Mouse (Mus musculus) CH12.LX (cell line): Measurements from ENCODE around the gene Rexo2. TPM values are rescaled to one million over a fixed set of nuclear protein-coding genes. Genes with fewer than 3 reads are reported as not detected.

ENCODE experiments used
- DNase-seq: peaks from one replicate; pipeline ENCODE4 v3.0.0-alpha.2; 2013; ENCODE audit errors: extremely low read depth
- H3K27ac ChIP-seq: 2 replicates; pipeline ENCODE4 v1.5.1; 2012; ENCODE audit warnings: low read depth, mild to moderate bottlenecking, control low read depth, moderate library complexity; ENCODE audit not compliant: insufficient read depth
- H3K27me3 ChIP-seq: replicated peaks from 2 replicates; pipeline ENCODE3; 2012; ENCODE audit warnings: inconsistent platforms
- H3K36me3 ChIP-seq, 2 experiments: replicated peaks in 1 of 2; 2 replicates each; pipeline versions ENCODE3 to v1.6.1; 2012; ENCODE audit warnings: inconsistent platforms in 1 of 2, low read length in 1 of 2, mild to moderate bottlenecking in 1 of 2, mixed read lengths in 1 of 2, moderate library complexity in 1 of 2; ENCODE audit not compliant: control insufficient read depth in 1 of 2, insufficient read depth in 1 of 2
- H3K4me1 ChIP-seq, 2 experiments: 2 replicates each; pipeline ENCODE4 v1.6.1; 2012; ENCODE audit warnings: inconsistent platforms in 1 of 2, moderate library complexity in 1 of 2; ENCODE audit not compliant: insufficient read depth in 2 of 2, control insufficient read depth in 1 of 2
- H3K4me2 ChIP-seq: 2 replicates; pipeline ENCODE4 v1.6.1; 2012; ENCODE audit warnings: low read depth, mild to moderate bottlenecking, control low read depth; ENCODE audit not compliant: poor library complexity, insufficient read depth, severe bottlenecking
- H3K4me3 ChIP-seq, 3 experiments: fragments of 150-350 bp in 1 of 3; sonication (generic) in 1 of 3; replicated peaks in 1 of 3; 2 replicates each; pipeline versions ENCODE3 to v1.5.1; 2011 to 2012; ENCODE audit warnings: low read depth in 2 of 3, low read length in 2 of 3, mild to moderate bottlenecking in 2 of 3, moderate library complexity in 2 of 3, control low read depth in 1 of 3, improper control_type of control experiment in 1 of 3, inconsistent platforms in 1 of 3, mixed read lengths in 1 of 3; ENCODE audit not compliant: poor library complexity in 1 of 3
- H3K79me2 ChIP-seq: replicated peaks from 2 replicates; pipeline ENCODE4 v1.6.1; 2012; ENCODE audit warnings: mild to moderate bottlenecking, moderate library complexity; ENCODE audit not compliant: control insufficient read depth, poor library complexity, insufficient read depth, severe bottlenecking; ENCODE audit errors: extremely low read depth
- H3K9ac ChIP-seq: 2 replicates; pipeline ENCODE4 v1.6.1; 2012; ENCODE audit warnings: low read depth, mild to moderate bottlenecking, control low read depth, moderate library complexity; ENCODE audit not compliant: insufficient read depth
- H3K9me3 ChIP-seq: replicated peaks from 2 replicates; pipeline ENCODE3; 2012; ENCODE audit warnings: low read length, inconsistent platforms, mixed read lengths
- BHLHE40 ChIP-seq: IDR thresholded peaks from 2 replicates; pipeline ENCODE4 v1.6.1; 2011; ENCODE audit warnings: mild to moderate bottlenecking, low read depth, low read length, improper control_type of control experiment
- CHD2 ChIP-seq: IDR thresholded peaks from 2 replicates; pipeline ENCODE4 v1.6.1; 2011; ENCODE audit warnings: low read length, improper control_type of control experiment
- CTCF ChIP-seq, 2 experiments: IDR thresholded peaks in 1 of 2; conservative IDR thresholded peaks in 1 of 2; 2 replicates each; pipeline ENCODE4 v1.5.1; 2011 to 2012; ENCODE audit warnings: low read depth in 2 of 2, low read length in 2 of 2, improper control_type of control experiment in 1 of 2, inconsistent platforms in 1 of 2, mild to moderate bottlenecking in 1 of 2, moderate library complexity in 1 of 2
- E2F4 ChIP-seq: IDR thresholded peaks from 2 replicates; pipeline ENCODE4 v1.6.1; 2011; ENCODE audit warnings: low read depth, low read length, improper control_type of control experiment; ENCODE audit not compliant: insufficient replicate concordance
- EP300 ChIP-seq: IDR thresholded peaks from 2 replicates; pipeline ENCODE4 v1.6.1; 2011; ENCODE audit warnings: low read length, improper control_type of control experiment
- ETS1 ChIP-seq: conservative IDR thresholded peaks from 2 replicates; pipeline ENCODE4 v1.6.1; 2012; ENCODE audit warnings: low read depth, mild to moderate bottlenecking, inconsistent platforms, low read length, improper control_type of control experiment, moderate library complexity
- HCFC1 ChIP-seq: IDR thresholded peaks from 2 replicates; pipeline ENCODE4 v1.6.1; 2012; ENCODE audit warnings: low read depth, mild to moderate bottlenecking, inconsistent platforms, low read length, improper control_type of control experiment
- IRF4 ChIP-seq: IDR thresholded peaks from 2 replicates; pipeline ENCODE4 v1.6.1; 2014; ENCODE audit warnings: low read depth, mild to moderate bottlenecking, inconsistent platforms, low read length, improper control_type of control experiment
- KAT2A ChIP-seq: IDR thresholded peaks from 2 replicates; pipeline ENCODE4 v1.6.1; 2012; ENCODE audit warnings: low read length, improper control_type of control experiment, inconsistent platforms; ENCODE audit not compliant: insufficient replicate concordance
- MAFK ChIP-seq: IDR thresholded peaks from 2 replicates; pipeline ENCODE4 v1.6.1; 2011; ENCODE audit warnings: low read length, improper control_type of control experiment; ENCODE audit not compliant: insufficient replicate concordance
- MXI1 ChIP-seq: IDR thresholded peaks from 2 replicates; pipeline ENCODE4 v1.6.1; 2011; ENCODE audit warnings: mild to moderate bottlenecking, low read depth, low read length, improper control_type of control experiment
- NRF1 ChIP-seq: IDR thresholded peaks from 2 replicates; pipeline ENCODE4 v1.6.1; 2014; ENCODE audit warnings: low read depth, mild to moderate bottlenecking, inconsistent platforms, low read length, improper control_type of control experiment, moderate library complexity
- PAX5 ChIP-seq: IDR thresholded peaks from 2 replicates; pipeline ENCODE4 v1.6.1; 2012; ENCODE audit warnings: low read length, inconsistent platforms, mixed read lengths
- POLR2A ChIP-seq: IDR thresholded peaks from 2 replicates; pipeline ENCODE4 v1.6.1; 2011; ENCODE audit warnings: low read depth, mild to moderate bottlenecking, improper control_type of control experiment, low read length
- POLR2AphosphoS2 ChIP-seq: IDR thresholded peaks from 2 replicates; pipeline ENCODE4 v1.6.1; 2011; ENCODE audit warnings: low read depth, low read length, improper control_type of control experiment
- RAD21 ChIP-seq: IDR thresholded peaks from 2 replicates; pipeline ENCODE4 v1.6.1; 2011; ENCODE audit warnings: low read depth, mild to moderate bottlenecking, low read length, improper control_type of control experiment, moderate library complexity
- RCOR1 ChIP-seq: conservative IDR thresholded peaks from 2 replicates; pipeline ENCODE4 v1.6.1; 2012; ENCODE audit warnings: low read depth, mild to moderate bottlenecking, inconsistent platforms, low read length, improper control_type of control experiment
- SIN3A ChIP-seq: IDR thresholded peaks from 2 replicates; pipeline ENCODE4 v1.6.1; 2012; ENCODE audit warnings: low read length, improper control_type of control experiment, inconsistent platforms
- SMC3 ChIP-seq: IDR thresholded peaks from 2 replicates; pipeline ENCODE4 v1.6.1; 2011; ENCODE audit warnings: low read depth, low read length, improper control_type of control experiment
- TBP ChIP-seq: conservative IDR thresholded peaks from 2 replicates; pipeline ENCODE4 v1.6.1; 2011; ENCODE audit warnings: low read depth, low read length, improper control_type of control experiment
- TCF12 ChIP-seq: IDR thresholded peaks from 2 replicates; pipeline ENCODE4 v1.6.1; 2014; ENCODE audit warnings: low read depth, mild to moderate bottlenecking, inconsistent platforms, low read length, improper control_type of control experiment
- USF2 ChIP-seq: conservative IDR thresholded peaks from 2 replicates; pipeline ENCODE4 v1.6.1; 2011; ENCODE audit warnings: low read depth, low read length, improper control_type of control experiment
- ZC3H11A ChIP-seq: IDR thresholded peaks from 2 replicates; pipeline ENCODE4 v1.6.1; 2012; ENCODE audit warnings: low read depth, mild to moderate bottlenecking, inconsistent platforms, low read length, improper control_type of control experiment
- ZNF384 ChIP-seq: IDR thresholded peaks from 2 replicates; pipeline ENCODE4 v1.6.1; 2012; ENCODE audit warnings: low read depth, low read length, improper control_type of control experiment, inconsistent platforms
- dilution Hi-C: fragments of 300-500 bp; cut with MboI; formaldehyde crosslinking; loops from 2 replicates; pipeline ENCODE4 v1.14.3; 2020; ENCODE audit warnings: low sequenced_read_pairs; ENCODE audit not compliant: extremely low pct_unique_long_range_greater_than_20kb, extremely low pct_ligation_motif_present
- in situ Hi-C: fragments of 300-500 bp; cut with MboI; formaldehyde crosslinking; loops from 3 replicates; pipeline ENCODE4 v1.14.3; 2019; ENCODE audit warnings: low sequenced_read_pairs, low pct_ligation_motif_present, low pct_unique_long_range_greater_than_20kb, mixed read lengths
- polyA plus RNA-seq: library from polyadenylated mRNA; unstranded; fragments of >175 nt; gene quantifications from 2 replicates; pipeline ENCODE4 v1.2.1, GENCODE M21; 2012; ENCODE audit warnings: low read depth; ENCODE audit not compliant: insufficient read length
- total RNA-seq, 2 experiments: library from RNA; depleted of rRNA; stranded (reverse); fragments of 300-350 nt in 1 of 2; fragments of >200 nt in 1 of 2; gene quantifications; 2 replicates each; pipeline ENCODE4 v1.2.3; 2012 to 2014

Gene Rexo2
- total and polyA plus RNA-seq, 3 experiments, result 108 to 296 (median 120) TPM

GRCm38 (mm10) chr9:48515332-48515731 lies 34.9 kb upstream of the Rexo2 start:
- no peak overlapping the region for H3K4me2 ChIP-seq
- no peaks in the 10 kb centered on the region for H3K79me2 ChIP-seq
- H3K4me1 ChIP-seq, result no peaks in the 10 kb centered on the region
- H3K27ac ChIP-seq, result no peak overlapping the region
- TF ChIP-seq BHLHE40 (peak; percentile 30; the same call in 1 of the 2 replicates), ETS1 (no peak), RAD21 (no peak), IRF4 (peak; percentile 26; the same call in 1 of the 2 replicates)
- H3K4me3 ChIP-seq, result no peak overlapping the region
- in situ Hi-C loops (no loop called here), dilution Hi-C loops (no loop called here)
- H3K9ac ChIP-seq, result no peak overlapping the region
- H3K9me3 ChIP-seq, result no peaks in the 10 kb centered on the region
- no peaks in the 10 kb centered on the region for H3K36me3 ChIP-seq
- H3K27me3 ChIP-seq, result peaks cover 8% of the 10 kb centered on the region
- DNase-seq, result no peak

DNA sequence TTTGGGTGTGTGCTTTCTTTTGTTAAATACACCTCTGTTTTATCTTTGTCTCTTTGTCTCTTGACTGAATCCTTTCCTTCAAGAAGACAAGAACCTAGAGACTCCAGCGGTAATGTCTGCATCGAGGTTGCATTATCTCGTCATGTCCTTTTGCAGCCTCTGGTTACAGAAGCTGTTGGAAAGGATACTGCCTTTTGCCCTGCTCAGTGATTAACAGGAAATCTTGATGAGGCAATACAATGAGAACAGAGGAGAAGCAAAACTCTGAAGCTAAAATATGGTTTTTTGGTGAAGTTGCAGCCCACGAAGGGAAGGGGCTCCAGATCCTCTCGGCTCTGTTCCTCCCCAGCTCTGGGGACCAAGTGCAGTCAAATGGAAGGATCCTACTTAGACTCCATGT lies 29.7 kb upstream of the Rexo2 start:
- Histone ChIP-seq H3K27me3 (peaks cover 6% of the 10 kb centered on the region), H3K4me3 (no peak overlapping the region), H3K4me2 (no peak overlapping the region), H3K9me3 (peaks cover 5% of the 10 kb centered on the region), H3K36me3 (no peaks in the 10 kb centered on the region), H3K9ac (no peak overlapping the region), H3K27ac (no peak overlapping the region), H3K4me1 (no peaks in the 10 kb centered on the region), H3K79me2 (no peaks in the 10 kb centered on the region)
- no peak for DNase-seq
- in situ Hi-C loops, result no loop called here
- no peak for TF ChIP-seq IRF4
- TF ChIP-seq NRF1, result no peak
- no peak for TF ChIP-seq ZC3H11A
- TF ChIP-seq ZNF384, result no peak
- TF ChIP-seq TBP, result no peak
- no peak for TF ChIP-seq POLR2AphosphoS2
- TF ChIP-seq HCFC1, result no peak
- no peak for TF ChIP-seq E2F4
- TF ChIP-seq CTCF (conservative IDR thresholded peaks at IDR 0.05 in 1 of 2, IDR thresholded peaks at IDR 0.05 in 1 of 2; ENCODE audit: low read depth in 2 of 2, low read length in 2 of 2), result no peak
- TF ChIP-seq USF2, result no peak
- dilution Hi-C loops, result no loop called here

DNA sequence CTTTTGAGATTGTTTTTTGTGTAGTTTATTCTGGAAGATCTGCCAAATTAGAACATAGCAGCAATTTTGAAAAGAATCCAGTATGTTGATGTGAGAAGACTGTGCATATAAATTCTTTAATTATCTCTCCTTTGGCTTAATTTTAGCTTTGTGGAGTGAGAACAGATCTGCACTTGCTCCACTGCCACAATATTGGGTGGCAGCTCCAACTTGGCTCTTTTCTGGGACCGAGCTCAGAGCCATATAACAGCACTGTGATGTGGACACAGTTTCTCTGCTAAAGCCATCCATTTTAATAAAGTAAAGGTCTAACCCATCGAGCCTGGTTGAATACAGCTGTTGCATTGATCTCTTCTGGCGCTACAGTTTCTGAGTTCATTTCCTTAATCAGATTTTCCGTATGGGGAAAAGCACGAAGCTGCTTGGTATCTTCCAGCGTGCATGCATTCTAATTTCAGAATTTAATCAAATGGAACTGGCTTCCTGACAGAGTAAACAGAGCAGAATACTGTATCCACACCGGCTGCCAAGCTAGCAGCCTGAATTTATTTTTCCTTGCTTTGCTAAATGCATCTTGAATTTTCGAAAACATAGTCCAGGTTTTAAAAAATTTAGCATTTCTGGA lies 24.4 kb upstream of the Rexo2 start:
- dilution Hi-C loops (no loop called here), in situ Hi-C loops (no loop called here)
- Histone ChIP-seq H3K9ac (no peak overlapping the region; the same call in 1 of the 2 replicates), H3K27ac (no peak overlapping the region), H3K9me3 (peaks cover 5% of the 10 kb centered on the region), H3K36me3 (no peaks in the 10 kb centered on the region), H3K4me1 (no peaks in the 10 kb centered on the region), H3K4me3 (no peak overlapping the region), H3K27me3 (no peaks in the 10 kb centered on the region), H3K79me2 (no peaks in the 10 kb centered on the region), H3K4me2 (no peak overlapping the region)
- no peak for TF ChIP-seq ETS1
- no peak for TF ChIP-seq EP300
- TF ChIP-seq ZC3H11A, result no peak
- TF ChIP-seq SMC3, result no peak
- TF ChIP-seq TBP, result no peak
- TF ChIP-seq MAFK, result no peak
- TF ChIP-seq KAT2A, result no peak
- no peak for TF ChIP-seq HCFC1
- TF ChIP-seq SIN3A, result no peak
- TF ChIP-seq RCOR1, result no peak
- TF ChIP-seq MXI1, result no peak
- TF ChIP-seq BHLHE40, result no peak
- TF ChIP-seq CHD2, result no peak
- no peak for TF ChIP-seq NRF1
- no peak for TF ChIP-seq POLR2A
- no peak for TF ChIP-seq PAX5
- TF ChIP-seq TCF12, result no peak
- TF ChIP-seq USF2, result no peak
- DNase-seq, result no peak
